Mouse (Mus musculus) cerebellum, adult 2 months (tissue): Measurements from ENCODE around the gene Cebpa.

Experiments
- CTCF ChIP-seq: fragments of 200-500 bp; IDR thresholded peaks from 2 replicates; pipeline ENCODE4 v1.5.1; 2011; ENCODE audit warnings: low read depth, mild to moderate bottlenecking, control low read depth, low read length, moderate library complexity, borderline replicate concordance; ENCODE audit not compliant: insufficient read depth
- POLR2A ChIP-seq: fragments of 200-500 bp; IDR thresholded peaks from 2 replicates; pipeline ENCODE4 v1.6.1; 2011; ENCODE audit warnings: low read length, control low read depth, borderline replicate concordance; ENCODE audit not compliant: insufficient read depth

- TF ChIP-seq CTCF: no peak
- no peak for TF ChIP-seq POLR2A
Observed at GRCm38 (mm10) chr7:35167925-35168324, 48.8 kb downstream of the Cebpa start.
